Mouse (Mus musculus) lung, postnatal 0 days (tissue): ENCODE measurements at regions not wholly inside any gene's neighbourhood (a gene's known extent, or its start where the extent isn't known, plus 50 kb on each side); places are given as distances from the start of the nearest gene placed in this dataset.

Experiments
- CTCF ChIP-seq: IDR thresholded peaks from 2 replicates; pipeline ENCODE4 v1.5.1; 2016; ENCODE audit warnings: antibody characterized with exemption, mild to moderate bottlenecking
- EP300 ChIP-seq: IDR thresholded peaks from 2 replicates; pipeline ENCODE4 v1.6.1; 2016; ENCODE audit warnings: antibody characterized with exemption, mild to moderate bottlenecking, control low read depth

GRCm38 (mm10) chr7:88940196-88940595 is 463.8 kb downstream of the Tmem135 start:
- TF ChIP-seq CTCF: no peak
- TF ChIP-seq EP300: no peak
